Mouse (Mus musculus): ENCODE measurements around the gene Tbca.
A peak's percentile ranks its signal among the peaks of the same experiment; 100 is the strongest.

The Tbca gene

GRCm38 (mm10) chr13:94849351-94849750 lies 60.6 kb downstream of the Tbca start:
- no peak for DNase-seq

- DNase-seq, result no peak
These were observed 69.4 kb downstream of the Tbca start for GRCm38 (mm10) chr13:94858016-94858575.

GRCm38 (mm10) chr13:94859256-94859655 lies 70.5 kb downstream of the Tbca start:
- DNase-seq, result no peak

GRCm38 (mm10) chr13:94862491-94863230 lies 74.0 kb downstream of the Tbca start:
- DNase-seq, result no peak

- no peak for DNase-seq
These were observed 78.2 kb downstream of the Tbca start for GRCm38 (mm10) chr13:94866906-94867305.

GRCm38 (mm10) chr13:94867772-94868171 lies 79.1 kb downstream of the Tbca start:
- DNase-seq, result no peak

- peak in 1 of 2 experiments; percentile 26 for DNase-seq
These were observed 79.8 kb downstream of the Tbca start for GRCm38 (mm10) chr13:94868478-94868950.

GRCm38 (mm10) chr13:94869541-94869940 lies 80.8 kb downstream of the Tbca start:
- no peak for DNase-seq

GRCm38 (mm10) chr13:94870071-94870460 lies 81.4 kb downstream of the Tbca start:
- DNase-seq, result no peak

GRCm38 (mm10) chr13:94870461-94871186 lies 81.9 kb downstream of the Tbca start:
- DNase-seq, result no peak

- DNase-seq, result no peak
These were observed 83.2 kb downstream of the Tbca start for GRCm38 (mm10) chr13:94871806-94872320.

GRCm38 (mm10) chr13:94872439-94872838 lies 83.7 kb downstream of the Tbca start:
- no peak for DNase-seq

- no peak for DNase-seq
These were observed 84.7 kb downstream of the Tbca start for GRCm38 (mm10) chr13:94873111-94874038.

- no peak for DNase-seq
These were observed 85.3 kb downstream of the Tbca start for GRCm38 (mm10) chr13:94874039-94874425.

- DNase-seq, result no peak
These were observed 86.1 kb downstream of the Tbca start for GRCm38 (mm10) chr13:94874656-94875395.

GRCm38 (mm10) chr13:94875396-94875880 lies 86.7 kb downstream of the Tbca start, which contains the start of gene Otp:
Gene Otp (plus strand): TSS chr13:94875602.
- DNase-seq, result no peak

- DNase-seq, result no peak
These were observed 87.8 kb downstream of the Tbca start for GRCm38 (mm10) chr13:94876286-94877210.

- no peak for DNase-seq
These were observed 88.5 kb downstream of the Tbca start for GRCm38 (mm10) chr13:94877211-94877590.

GRCm38 (mm10) chr13:94877991-94878745 lies 89.5 kb downstream of the Tbca start:
- DNase-seq, result no peak

- DNase-seq, result no peak
These were observed 92.5 kb downstream of the Tbca start for GRCm38 (mm10) chr13:94881201-94881600.

Data from spleen, adult 18-20 months (tissue).